Mouse (Mus musculus) E14TG2a.4 (cell line): ENCODE data around the gene Zfp28.

ENCODE experiments used
- CTCF ChIP-seq: conservative IDR thresholded peaks from 2 replicates; pipeline ENCODE4 v1.5.1; 2014; ENCODE audit warnings: low read length
- NANOG ChIP-seq: IDR thresholded peaks from 2 replicates; pipeline ENCODE4 v1.6.1; 2014; ENCODE audit warnings: borderline replicate concordance, low read length, mixed read lengths
- POU5F1 ChIP-seq: IDR thresholded peaks from 2 replicates; pipeline ENCODE4 v1.6.1; 2014; ENCODE audit warnings: low read length, borderline replicate concordance

DNA sequence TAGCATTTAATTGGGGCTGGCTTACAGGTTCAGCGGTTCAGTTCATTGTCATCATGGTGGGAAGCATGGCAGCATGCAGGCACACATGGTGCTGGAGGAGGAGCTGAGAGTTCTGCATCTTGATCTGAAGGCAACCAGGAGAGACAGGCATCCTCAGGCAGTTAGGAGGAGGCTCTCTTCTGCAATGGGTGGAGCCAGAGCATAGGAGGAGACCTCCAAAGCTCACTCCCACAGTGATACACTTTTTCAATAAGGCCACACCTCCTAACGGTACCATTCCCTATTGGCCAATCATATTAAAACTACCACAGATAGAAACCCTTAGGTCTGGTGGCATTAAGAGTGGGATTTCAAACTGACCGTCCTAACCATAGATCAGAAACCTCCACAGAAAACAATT lies 13.6 kb upstream of the Zfp28 start:
- TF ChIP-seq CTCF (no peak), POU5F1 (no peak), NANOG (no peak)
